Mouse (Mus musculus): ENCODE data around the gene Prok2. TPM values are rescaled to one million over a fixed set of nuclear protein-coding genes. Genes with fewer than 3 reads are reported as not detected.

The Prok2 gene
- total RNA-seq, 2 experiments from 2014 or later = 0.79 to 1.1 TPM

DNA sequence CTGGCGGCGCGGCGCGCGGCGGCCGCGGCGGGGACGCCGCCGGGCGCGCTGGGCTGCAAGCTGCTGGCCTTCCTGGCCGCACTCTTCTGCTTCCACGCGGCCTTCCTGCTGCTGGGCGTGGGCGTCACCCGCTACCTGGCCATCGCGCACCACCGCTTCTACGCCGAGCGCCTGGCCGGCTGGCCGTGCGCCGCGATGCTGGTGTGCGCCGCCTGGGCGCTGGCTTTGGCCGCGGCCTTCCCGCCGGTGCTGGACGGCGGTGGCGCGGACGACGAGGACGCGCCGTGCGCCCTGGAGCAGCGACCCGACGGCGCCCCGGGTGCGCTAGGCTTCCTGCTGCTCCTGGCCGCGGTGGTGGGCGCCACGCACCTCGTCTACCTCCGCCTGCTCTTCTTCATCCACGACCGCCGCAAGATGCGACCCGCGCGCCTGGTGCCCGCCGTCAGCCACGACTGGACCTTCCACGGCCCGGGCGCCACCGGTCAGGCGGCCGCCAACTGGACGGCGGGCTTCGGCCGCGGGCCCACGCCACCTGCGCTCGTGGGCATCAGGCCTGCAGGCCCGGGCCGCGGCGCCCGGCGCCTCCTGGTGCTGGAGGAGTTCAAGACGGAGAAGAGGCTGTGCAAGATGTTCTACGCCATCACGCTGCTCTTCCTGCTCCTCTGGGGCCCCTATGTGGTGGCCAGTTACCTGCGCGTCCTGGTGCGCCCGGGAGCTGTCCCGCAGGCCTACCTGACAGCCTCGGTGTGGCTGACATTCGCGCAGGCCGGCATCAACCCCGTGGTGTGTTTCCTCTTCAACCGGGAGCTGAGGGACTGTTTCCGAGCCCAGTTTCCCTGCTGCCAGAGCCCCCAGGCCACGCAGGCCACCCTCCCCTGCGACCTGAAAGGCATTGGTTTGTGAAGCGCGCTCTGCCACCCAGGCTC is 33.0 kb downstream of the Prok2 start:
- DNase-seq (ENCODE audit: low spot score in 2 of 2) = peak in 1 of 2 experiments; percentile 31

- DNase-seq (ENCODE audit: low spot score in 2 of 2) = peak in 1 of 2 experiments; percentile 49
These were observed 33.8 kb downstream of the Prok2 start, which contains the start of gene Gpr27 for GRCm38 (mm10) chr6:99692206-99692915. Gene Gpr27, plus strand, starts transcription at chr6:99692679.

DNA sequence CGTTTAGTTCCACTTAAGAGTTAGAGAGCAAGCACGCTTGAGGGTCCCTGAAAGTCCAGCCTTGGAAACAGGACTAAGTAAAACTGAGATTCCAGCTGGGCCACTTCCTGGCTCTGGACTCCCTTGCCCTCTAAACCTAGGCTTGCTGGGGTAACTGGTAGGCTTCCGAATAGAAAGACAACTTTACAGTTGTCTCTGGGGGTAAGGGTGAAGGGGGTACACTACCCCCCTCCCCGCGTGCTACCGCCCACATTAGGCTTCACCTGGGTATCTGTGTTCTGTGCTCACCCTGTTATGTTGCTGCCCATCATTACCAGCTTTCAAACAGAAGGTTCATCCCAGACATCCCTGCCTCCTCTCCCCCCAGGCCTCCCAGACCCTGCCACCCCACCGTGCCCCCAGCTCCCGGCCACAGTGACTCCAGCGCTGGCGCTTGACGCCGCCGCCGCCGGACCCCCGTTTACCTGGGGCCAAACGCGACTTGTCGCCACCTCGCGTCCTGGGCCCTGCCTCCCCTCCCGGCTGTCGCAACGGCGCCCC is 34.5 kb downstream of the Prok2 start:
- no peak for DNase-seq (ENCODE audit: low spot score in 2 of 2)

DNA sequence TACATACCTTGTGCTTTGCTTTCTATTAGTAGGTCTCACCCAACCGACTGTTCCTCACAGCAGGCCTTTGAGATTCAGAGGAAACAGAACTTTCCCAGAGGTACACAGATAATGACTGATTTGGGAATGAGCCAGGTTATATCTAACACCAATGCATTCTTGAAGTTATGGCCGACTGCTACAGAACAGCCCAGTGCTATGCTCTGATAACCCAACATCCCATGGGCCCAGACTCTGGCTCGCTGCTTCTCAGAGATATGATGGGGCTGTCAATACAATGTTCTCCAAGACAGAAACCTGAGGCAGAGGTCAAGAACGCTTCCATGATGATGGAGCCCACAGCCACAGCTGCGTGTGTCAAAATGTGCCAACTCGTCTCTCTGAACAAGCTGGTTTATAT is 37.7 kb downstream of the Prok2 start:
- no peak for DNase-seq (ENCODE audit: low spot score in 2 of 2)

DNA sequence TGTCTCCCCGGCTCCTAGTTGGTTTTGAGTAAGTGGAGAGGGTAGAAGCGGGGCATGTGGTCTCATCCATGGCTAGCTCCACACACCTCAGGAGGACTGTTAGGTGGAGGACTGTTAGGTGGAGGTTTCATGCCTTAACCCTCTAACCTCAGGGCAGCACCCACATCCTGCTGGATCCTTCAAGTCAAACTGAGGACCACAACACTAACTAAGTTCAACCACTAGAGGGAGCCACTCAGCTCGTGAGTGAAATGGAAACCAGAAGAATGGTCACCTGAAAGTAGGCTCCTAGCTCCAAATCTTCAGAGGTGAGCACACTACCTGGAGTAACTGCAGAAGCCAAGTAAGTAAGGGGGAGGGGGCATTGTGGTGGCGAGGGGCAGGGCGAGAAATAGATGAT is 41.3 kb downstream of the Prok2 start:
- no peak for DNase-seq (ENCODE audit: low spot score in 2 of 2)

- DNase-seq (ENCODE audit: low spot score in 2 of 2) = no peak
These were observed 42.2 kb downstream of the Prok2 start for GRCm38 (mm10) chr6:99683974-99684373.

DNA sequence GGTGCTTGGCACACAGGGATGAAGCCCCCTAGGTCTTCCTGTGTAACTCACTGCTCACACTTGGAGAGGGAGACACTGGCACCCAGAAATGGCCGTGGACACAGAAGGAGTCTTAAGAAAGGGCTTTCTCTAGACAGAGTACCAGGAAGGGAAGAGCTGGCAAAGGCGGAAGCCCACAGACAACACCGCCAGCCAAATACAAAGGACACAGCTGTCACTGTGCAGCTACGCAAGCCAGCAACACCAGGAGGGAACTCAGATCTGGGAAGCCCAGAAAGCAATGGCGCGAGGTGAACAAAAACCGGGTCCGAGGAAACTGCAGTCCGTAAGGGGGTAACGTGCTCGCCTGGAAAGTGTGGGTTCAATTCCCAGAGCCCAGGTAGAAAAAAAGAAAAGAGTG is 48.1 kb downstream of the Prok2 start:
- DNase-seq (ENCODE audit: low spot score in 2 of 2) = no peak

DNA sequence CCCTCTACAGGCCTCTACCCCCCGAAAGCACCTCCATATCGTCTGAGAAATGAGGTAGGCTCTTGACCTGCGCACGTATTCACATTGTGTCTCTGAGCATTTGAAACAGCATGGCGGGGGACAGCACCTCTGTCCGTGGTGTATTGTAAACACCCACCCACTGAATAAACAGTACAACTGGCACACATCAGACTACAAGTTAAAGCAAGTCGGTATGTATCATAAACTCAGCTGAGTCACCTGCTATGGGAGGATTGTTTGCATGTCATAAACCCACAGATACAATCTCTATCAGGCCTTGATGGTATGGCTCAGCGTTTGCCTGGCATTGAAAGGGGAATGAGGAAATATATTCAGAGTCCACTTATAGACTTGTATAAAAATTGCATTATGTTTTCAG is 48.9 kb downstream of the Prok2 start:
- no peak for DNase-seq (ENCODE audit: low spot score in 2 of 2)

- DNase-seq (ENCODE audit: low spot score in 2 of 2) = no peak
These were observed 51.7 kb downstream of the Prok2 start for GRCm38 (mm10) chr6:99674482-99674881.

GRCm38 (mm10) chr6:99671768-99672167 is 54.4 kb downstream of the Prok2 start:
- DNase-seq (ENCODE audit: low spot score in 2 of 2) = no peak

- peak in 1 of 2 experiments; percentile 78 for DNase-seq (ENCODE audit: low spot score in 2 of 2)
These were observed 55.6 kb downstream of the Prok2 start for GRCm38 (mm10) chr6:99670481-99671119.

GRCm38 (mm10) chr6:99669481-99670325 is 56.5 kb downstream of the Prok2 start:
- DNase-seq (ENCODE audit: low spot score in 2 of 2) = peak; percentile 89 to 95

DNA sequence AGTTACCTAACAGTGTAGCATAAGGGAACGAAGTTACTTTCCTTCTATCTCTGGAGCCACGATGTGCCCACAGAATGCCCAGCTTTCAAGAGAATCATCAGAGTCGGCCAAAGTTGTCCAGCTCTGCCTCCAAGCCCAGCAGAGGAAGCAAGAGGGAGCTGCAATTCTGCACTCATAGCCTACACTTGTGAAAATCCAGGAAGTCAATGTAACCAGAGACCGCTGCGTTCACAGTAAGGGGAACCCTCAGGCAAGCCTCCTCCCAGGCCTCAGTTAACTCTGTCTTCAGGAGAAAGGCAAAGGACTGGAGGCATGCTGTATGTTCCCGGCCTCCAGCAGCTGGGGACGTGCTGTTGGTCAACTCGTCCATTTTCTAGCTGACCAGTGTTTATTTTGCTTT is 58.9 kb downstream of the Prok2 start:
- DNase-seq (ENCODE audit: low spot score in 2 of 2) = no peak

GRCm38 (mm10) chr6:99666318-99667171 is 59.6 kb downstream of the Prok2 start, which contains the start of the genes Eif4e3 and Gm20696:
Gene Eif4e3, minus strand, starts transcription at chr6:99666771.
Gene Gm20696, minus strand, starts transcription at chr6:99666797.
- no peak for DNase-seq (ENCODE audit: low spot score in 2 of 2)

DNA sequence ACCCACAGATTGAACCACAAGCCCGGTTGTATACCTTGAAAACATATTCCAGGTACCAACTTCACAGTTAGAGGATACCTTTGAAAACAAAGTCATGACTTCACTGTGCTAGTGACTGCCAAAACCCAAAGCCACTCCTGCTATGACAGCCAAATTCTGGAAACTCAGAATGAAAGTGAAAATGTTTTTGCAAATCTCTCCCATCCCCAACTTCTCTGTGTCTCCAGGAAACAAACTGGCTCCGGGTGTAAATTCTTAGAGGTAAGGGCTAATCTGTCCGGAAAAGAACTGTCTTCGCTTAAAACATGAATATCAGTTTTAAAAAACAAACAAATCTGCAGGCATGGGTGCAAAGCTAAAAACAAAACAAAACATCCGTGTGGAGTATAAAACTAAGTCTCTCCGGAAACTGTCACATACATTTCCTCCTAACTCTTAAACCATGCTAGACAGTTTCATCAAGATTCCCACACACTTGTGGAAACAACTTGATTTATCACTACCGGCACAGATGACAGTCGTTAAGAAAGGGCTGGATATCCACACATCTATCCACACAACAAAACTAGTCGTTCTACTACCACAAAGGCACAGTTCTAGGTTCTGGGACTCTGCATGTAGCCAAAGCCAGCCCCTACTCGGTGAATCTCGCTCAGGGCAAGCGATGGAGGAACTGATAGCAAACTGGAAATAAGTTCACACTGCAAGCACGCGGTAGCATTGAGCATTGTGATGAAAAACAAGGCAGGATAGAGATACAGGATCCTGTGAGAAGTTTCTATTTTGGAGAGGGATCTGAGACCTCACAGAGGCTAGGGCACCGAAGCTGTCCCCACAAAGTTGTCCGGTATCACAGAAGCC is 60.5 kb downstream of the Prok2 start:
- DNase-seq (ENCODE audit: low spot score in 2 of 2) = no peak

DNA sequence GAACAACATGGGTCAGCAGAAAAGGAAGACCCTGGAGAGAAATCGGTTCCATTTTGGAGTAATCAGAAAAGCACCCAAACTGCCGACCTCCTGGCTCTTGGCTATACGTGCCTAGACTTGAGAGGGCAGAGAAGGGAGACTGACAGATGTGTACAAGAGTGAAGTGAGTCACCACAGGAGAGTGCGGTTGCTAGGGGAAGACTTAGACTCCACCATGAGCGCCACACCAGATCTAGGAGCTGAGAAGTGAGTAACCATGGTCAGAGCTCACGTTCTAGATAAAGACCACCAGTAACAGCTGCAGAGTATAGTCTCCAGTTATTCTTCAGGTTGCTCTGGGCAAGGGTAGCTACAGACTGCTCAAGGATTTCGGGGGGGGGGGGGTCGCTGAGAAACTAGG is 63.0 kb downstream of the Prok2 start:
- no peak for DNase-seq (ENCODE audit: low spot score in 2 of 2)
